Mouse (Mus musculus): ENCODE data around the gene Nol8. TPM values are rescaled to one million over a fixed set of nuclear protein-coding genes. Genes with fewer than 3 reads are reported as not detected.

The Nol8 gene
- 14.1 and 14.5 TPM in 2 replicates for polyA plus RNA-seq (2014; fragmentation: Nextera tagmentation; extraction: Ambion mirVana)

- Histone ChIP-seq H3K36me3 (ENCODE audit: control insufficient read depth, insufficient read depth, low read length) (0 out of 2 replicates have a peak, but pooled peaks cover 5% of the 10 kb centered on the region), H3K9ac (ENCODE audit: low read depth, low read length) (peak within 1 kb of the TSS; percentile 67), H3K27ac (replicated peaks; ENCODE audit: low read depth, low read length) (no peak within 1 kb of the TSS; the same call in 1 of the 2 replicates), H3K4me1 (ENCODE audit: control insufficient read depth, insufficient read depth, low read length) (peaks cover 13% of the 10 kb centered on the region; the same call in 1 of the 2 replicates), H3K27me3 (replicated peaks; ENCODE audit: control insufficient read depth, insufficient read depth, low read length) (no peaks in the 10 kb centered on the region), H3K9me3 (ENCODE audit: control insufficient read depth, low read length) (no peaks in the 10 kb centered on the region), H3K4me3 (ENCODE audit: low read depth, low read length) (peak within 1 kb of the TSS; percentile 63), H3K4me2 (ENCODE audit: low read depth, low read length) (peak within 1 kb of the TSS; percentile 89)
- peak; percentile 99 for DNase-seq (ENCODE audit: low spot score)
- peak; percentile 99 for ATAC-seq (ENCODE audit: low read depth)
- WGBS, result 0% methylated on average over 35 of the region's 68 CpGs
Measured at GRCm38 (mm10) chr13:49652481-49653179, at the start of gene Nol8, which contains the start of gene Cenpp. Nol8 (plus strand) TSS chr13:49653078. Cenpp (minus strand) TSS chr13:49652785.

GRCm38 (mm10) chr13:49603603-49604002 lies 49.3 kb upstream of the Nol8 start:
- no peak overlapping the region for H3K4me3 ChIP-seq (ENCODE audit: low read depth, low read length)
- ATAC-seq (ENCODE audit: low read depth), result no peak
- H3K9me3 ChIP-seq (ENCODE audit: control insufficient read depth, low read length), result peaks cover 3% of the 10 kb centered on the region; the same call in 1 of the 2 replicates
- H3K36me3 ChIP-seq (ENCODE audit: control insufficient read depth, insufficient read depth, low read length), result no peaks in the 10 kb centered on the region
- peak overlapping the region; percentile 30; the same call in 1 of the 2 replicates for H3K27ac ChIP-seq (replicated peaks; ENCODE audit: low read depth, low read length)
- 0 out of 2 replicates have a peak, but pooled peaks cover 5% of the 10 kb centered on the region for H3K4me1 ChIP-seq (ENCODE audit: control insufficient read depth, insufficient read depth, low read length)
- H3K27me3 ChIP-seq (replicated peaks; ENCODE audit: control insufficient read depth, insufficient read depth, low read length), result no peaks in the 10 kb centered on the region
- peak; percentile 53 for DNase-seq (ENCODE audit: low spot score)
- no peak overlapping the region for H3K9ac ChIP-seq (ENCODE audit: low read depth, low read length)
- H3K4me2 ChIP-seq (ENCODE audit: low read depth, low read length), result no peak overlapping the region

GRCm38 (mm10) chr13:49607714-49608113 lies 45.2 kb upstream of the Nol8 start, which contains the start of gene Ogn:
Ogn (plus strand) TSS chr13:49608046.
- 18% methylated on average over 4 of the region's 4 CpGs for WGBS
- Histone ChIP-seq H3K27ac (replicated peaks; ENCODE audit: low read depth, low read length) (peak within 1 kb of the TSS; percentile 87), H3K36me3 (ENCODE audit: control insufficient read depth, insufficient read depth, low read length) (peaks cover 5% of the 10 kb centered on the region; the same call in 1 of the 2 replicates), H3K4me3 (ENCODE audit: low read depth, low read length) (peak within 1 kb of the TSS; percentile 38), H3K4me2 (ENCODE audit: low read depth, low read length) (peak within 1 kb of the TSS; percentile 48), H3K9me3 (ENCODE audit: control insufficient read depth, low read length) (no peaks in the 10 kb centered on the region), H3K9ac (ENCODE audit: low read depth, low read length) (peak within 1 kb of the TSS; percentile 57; the same call in 1 of the 2 replicates), H3K27me3 (replicated peaks; ENCODE audit: control insufficient read depth, insufficient read depth, low read length) (no peaks in the 10 kb centered on the region), H3K4me1 (ENCODE audit: control insufficient read depth, insufficient read depth, low read length) (peaks cover 8% of the 10 kb centered on the region; the same call in 1 of the 2 replicates)
- peak; percentile 94 for DNase-seq (ENCODE audit: low spot score)
- peak; percentile 89 for ATAC-seq (ENCODE audit: low read depth)

- Histone ChIP-seq H3K4me3 (ENCODE audit: low read depth, low read length) (peak overlapping the region; percentile 38), H3K36me3 (ENCODE audit: control insufficient read depth, insufficient read depth, low read length) (peaks cover 12% of the 10 kb centered on the region; the same call in 1 of the 2 replicates), H3K4me1 (ENCODE audit: control insufficient read depth, insufficient read depth, low read length) (peaks cover 8% of the 10 kb centered on the region; the same call in 1 of the 2 replicates), H3K27ac (replicated peaks; ENCODE audit: low read depth, low read length) (peak overlapping the region; percentile 87), H3K9me3 (ENCODE audit: control insufficient read depth, low read length) (no peaks in the 10 kb centered on the region), H3K9ac (ENCODE audit: low read depth, low read length) (peak overlapping the region; percentile 57), H3K4me2 (ENCODE audit: low read depth, low read length) (peak overlapping the region; percentile 48), H3K27me3 (replicated peaks; ENCODE audit: control insufficient read depth, insufficient read depth, low read length) (no peaks in the 10 kb centered on the region)
- ATAC-seq (ENCODE audit: low read depth) (no peak), DNase-seq (ENCODE audit: low spot score) (peak; percentile 55)
- WGBS, result 27% methylated on average over 4 of the region's 4 CpGs
Measured at GRCm38 (mm10) chr13:49608589-49609322, 44.1 kb upstream of the Nol8 start.

GRCm38 (mm10) chr13:49617021-49617420 lies 35.9 kb upstream of the Nol8 start:
- Histone ChIP-seq H3K4me1 (ENCODE audit: control insufficient read depth, insufficient read depth, low read length) (peaks cover 2% of the 10 kb centered on the region; the same call in 1 of the 2 replicates), H3K27me3 (replicated peaks; ENCODE audit: control insufficient read depth, insufficient read depth, low read length) (no peaks in the 10 kb centered on the region), H3K27ac (replicated peaks; ENCODE audit: low read depth, low read length) (0 out of 2 replicates have a peak overlapping the region, but pooled peaks have one; percentile 6), H3K36me3 (ENCODE audit: control insufficient read depth, insufficient read depth, low read length) (peaks cover 18% of the 10 kb centered on the region; the same call in 1 of the 2 replicates), H3K4me3 (ENCODE audit: low read depth, low read length) (no peak overlapping the region), H3K9me3 (ENCODE audit: control insufficient read depth, low read length) (no peaks in the 10 kb centered on the region), H3K9ac (ENCODE audit: low read depth, low read length) (no peak overlapping the region), H3K4me2 (ENCODE audit: low read depth, low read length) (no peak overlapping the region)
- 90% methylated on average over 3 of the region's 3 CpGs for WGBS
- ATAC-seq (ENCODE audit: low read depth) (no peak), DNase-seq (ENCODE audit: low spot score) (no peak)

GRCm38 (mm10) chr13:49618365-49618764 lies 34.5 kb upstream of the Nol8 start:
- no peak overlapping the region for H3K4me2 ChIP-seq (ENCODE audit: low read depth, low read length)
- H3K36me3 ChIP-seq (ENCODE audit: control insufficient read depth, insufficient read depth, low read length), result peaks cover 15% of the 10 kb centered on the region; the same call in 1 of the 2 replicates
- H3K9me3 ChIP-seq (ENCODE audit: control insufficient read depth, low read length), result no peaks in the 10 kb centered on the region
- no peaks in the 10 kb centered on the region for H3K27me3 ChIP-seq (replicated peaks; ENCODE audit: control insufficient read depth, insufficient read depth, low read length)
- H3K27ac ChIP-seq (replicated peaks; ENCODE audit: low read depth, low read length), result no peak overlapping the region
- no peak for DNase-seq (ENCODE audit: low spot score)
- H3K4me3 ChIP-seq (ENCODE audit: low read depth, low read length), result no peak overlapping the region
- no peak for ATAC-seq (ENCODE audit: low read depth)
- no peaks in the 10 kb centered on the region for H3K4me1 ChIP-seq (ENCODE audit: control insufficient read depth, insufficient read depth, low read length)
- H3K9ac ChIP-seq (ENCODE audit: low read depth, low read length), result no peak overlapping the region

GRCm38 (mm10) chr13:49623216-49623615 lies 29.7 kb upstream of the Nol8 start:
- no peak for DNase-seq (ENCODE audit: low spot score)
- H3K9ac ChIP-seq (ENCODE audit: low read depth, low read length), result no peak overlapping the region
- H3K9me3 ChIP-seq (ENCODE audit: control insufficient read depth, low read length), result no peaks in the 10 kb centered on the region
- no peaks in the 10 kb centered on the region for H3K4me1 ChIP-seq (ENCODE audit: control insufficient read depth, insufficient read depth, low read length)
- no peak overlapping the region for H3K27ac ChIP-seq (replicated peaks; ENCODE audit: low read depth, low read length)
- H3K4me3 ChIP-seq (ENCODE audit: low read depth, low read length), result no peak overlapping the region
- ATAC-seq (ENCODE audit: low read depth), result no peak
- no peak overlapping the region for H3K4me2 ChIP-seq (ENCODE audit: low read depth, low read length)
- 71% methylated on average over 1 of the region's 1 CpGs for WGBS
- no peaks in the 10 kb centered on the region for H3K27me3 ChIP-seq (replicated peaks; ENCODE audit: control insufficient read depth, insufficient read depth, low read length)
- peaks cover 18% of the 10 kb centered on the region; the same call in 1 of the 2 replicates for H3K36me3 ChIP-seq (ENCODE audit: control insufficient read depth, insufficient read depth, low read length)

- H3K9me3 ChIP-seq (ENCODE audit: control insufficient read depth, low read length), result no peaks in the 10 kb centered on the region
- ATAC-seq (ENCODE audit: low read depth) (no peak), DNase-seq (ENCODE audit: low spot score) (no peak)
- no peak overlapping the region for H3K4me2 ChIP-seq (ENCODE audit: low read depth, low read length)
- no peaks in the 10 kb centered on the region for H3K27me3 ChIP-seq (replicated peaks; ENCODE audit: control insufficient read depth, insufficient read depth, low read length)
- H3K36me3 ChIP-seq (ENCODE audit: control insufficient read depth, insufficient read depth, low read length), result peaks cover 6% of the 10 kb centered on the region; the same call in 1 of the 2 replicates
- H3K9ac ChIP-seq (ENCODE audit: low read depth, low read length), result no peak overlapping the region
- no peak overlapping the region for H3K27ac ChIP-seq (replicated peaks; ENCODE audit: low read depth, low read length)
- H3K4me3 ChIP-seq (ENCODE audit: low read depth, low read length), result no peak overlapping the region
- H3K4me1 ChIP-seq (ENCODE audit: control insufficient read depth, insufficient read depth, low read length), result no peaks in the 10 kb centered on the region
Measured at GRCm38 (mm10) chr13:49628167-49628566, 24.7 kb upstream of the Nol8 start.

Measured in embryonic facial prominence, embryonic 14.5 days (tissue).